Mouse (Mus musculus): Measurements from ENCODE around the gene Supt5. TPM values are rescaled to one million over a fixed set of nuclear protein-coding genes. Genes with fewer than 3 reads are reported as not detected.

Gene Supt5
- polyA plus RNA-seq, 1 experiment = 60.7 TPM

GRCm38 (mm10) chr7:28301616-28302433 is 36.7 kb downstream of the Supt5 start, which contains the start of gene Dll3:
Gene Dll3 (minus strand): TSS chr7:28302238.
- no peak for DNase-seq (ENCODE audit: low spot score)

GRCm38 (mm10) chr7:28298837-28299625 is 39.5 kb downstream of the Supt5 start:
- no peak for DNase-seq (ENCODE audit: low spot score)

- no peak for DNase-seq (ENCODE audit: low spot score)
Measured at GRCm38 (mm10) chr7:28294481-28294880, 44.1 kb downstream of the Supt5 start.

GRCm38 (mm10) chr7:28290638-28291590 is 47.6 kb downstream of the Supt5 start, which contains the start of gene Selenov:
Gene Selenov (minus strand): TSS chr7:28291186.
- DNase-seq (ENCODE audit: low spot score) = no peak

- no peak for DNase-seq (ENCODE audit: low spot score)
Measured at GRCm38 (mm10) chr7:28290165-28290564, 48.4 kb downstream of the Supt5 start.

GRCm38 (mm10) chr7:28280630-28281029 is 57.9 kb downstream of the Supt5 start:
- no peak for DNase-seq (ENCODE audit: low spot score)

GRCm38 (mm10) chr7:28278279-28278652 is 60.3 kb downstream of the Supt5 start:
- no peak for DNase-seq (ENCODE audit: low spot score)

- DNase-seq (ENCODE audit: low spot score) = peak; percentile 95
Measured at GRCm38 (mm10) chr7:28277615-28278278, 60.8 kb downstream of the Supt5 start, which contains the start of gene Eid2b. Gene Eid2b (plus strand): TSS chr7:28277739.

GRCm38 (mm10) chr7:28277237-28277614 is 61.3 kb downstream of the Supt5 start:
- DNase-seq (ENCODE audit: low spot score) = no peak

GRCm38 (mm10) chr7:28271761-28272160 is 66.8 kb downstream of the Supt5 start:
- no peak for DNase-seq (ENCODE audit: low spot score)

GRCm38 (mm10) chr7:28269355-28269754 is 69.2 kb downstream of the Supt5 start:
- DNase-seq (ENCODE audit: low spot score) = no peak

GRCm38 (mm10) chr7:28268576-28268975 is 70.0 kb downstream of the Supt5 start:
- no peak for DNase-seq (ENCODE audit: low spot score)

- DNase-seq (ENCODE audit: low spot score) = peak; percentile 67
Measured at GRCm38 (mm10) chr7:28268042-28268531, 70.5 kb downstream of the Supt5 start.

GRCm38 (mm10) chr7:28267129-28268041 is 71.2 kb downstream of the Supt5 start, which contains the start of gene Eid2:
Gene Eid2 (plus strand): TSS chr7:28267881.
- DNase-seq (ENCODE audit: low spot score) = peak; percentile 63

GRCm38 (mm10) chr7:28265391-28265790 is 73.2 kb downstream of the Supt5 start:
- DNase-seq (ENCODE audit: low spot score) = no peak

Data from urinary bladder, adult 2 months (tissue).